19 mouse cellular contexts compared by ENCODE assay signal in genomic region chr5:81522760-81523159, GRCm38 (mm10).
"Had no signal": no experiment of that assay in that cellular context is flagged by ENCODE, and none has a peak within 500 bp of the region (broad histone marks: within the 10 kb centered on the region; RNA-seq: fewer than 3 reads in every experiment).

No protein-coding gene starts in this region.

- H3K9ac ChIP-seq: intestine, embryonic 15.5 days; kidney, embryonic 15.5 days; liver, embryonic 15.5 days; lung, embryonic 14.5 days; midbrain, embryonic 13.5 days; neural tube, embryonic 13.5 days had no signal

- DNase-seq: kidney, adult 11 months; kidney, adult 8-10 months; kidney, postnatal 10 days; kidney, postnatal 36 days; layer of hippocampus, postnatal 36 days; lung, embryonic 14.5 days; thymus, adult 18-20 months; thymus, postnatal 36 days had no signal

- H3K27ac ChIP-seq: intestine, embryonic 15.5 days; kidney, embryonic 15.5 days; left cerebral cortex, adult 2 months; liver, embryonic 15.5 days; midbrain, embryonic 10.5 days; midbrain, embryonic 13.5 days; neural tube, embryonic 13.5 days had no signal

- H3K4me3 ChIP-seq: intestine, embryonic 15.5 days; kidney, embryonic 15.5 days; left cerebral cortex, adult 2 months; liver, embryonic 15.5 days; megakaryocyte, embryonic 14.5 days; midbrain, embryonic 10.5 days; midbrain, embryonic 13.5 days; myocyte; neural tube, embryonic 13.5 days had no signal

- H3K9me3 ChIP-seq: intestine, embryonic 15.5 days; kidney, embryonic 15.5 days; liver, embryonic 15.5 days; midbrain, embryonic 10.5 days; midbrain, embryonic 13.5 days; neural tube, embryonic 13.5 days had no signal

- ATAC-seq: intestine, embryonic 15.5 days; midbrain, embryonic 13.5 days; midbrain, embryonic 16.5 days had no signal

- H3K27me3 ChIP-seq: intestine, embryonic 15.5 days; kidney, embryonic 15.5 days; liver, embryonic 15.5 days; megakaryocyte, embryonic 14.5 days; midbrain, embryonic 13.5 days; neural tube, embryonic 13.5 days had no signal

- H3K4me2 ChIP-seq: intestine, embryonic 15.5 days; kidney, embryonic 15.5 days; liver, embryonic 11.5 days; liver, embryonic 15.5 days; lung, embryonic 14.5 days; midbrain, embryonic 13.5 days; neural tube, embryonic 13.5 days had no signal

- H3K4me1 ChIP-seq: intestine, embryonic 15.5 days; liver, embryonic 15.5 days; megakaryocyte, embryonic 14.5 days had no signal

- H3K36me3 ChIP-seq: intestine, embryonic 15.5 days; kidney, embryonic 15.5 days; liver, embryonic 15.5 days; midbrain, embryonic 10.5 days; midbrain, embryonic 13.5 days; neural tube, embryonic 13.5 days had no signal
